Comparison of ENCODE assay signal across 11 mouse cellular contexts in genomic region chr5:25526926-25527325, GRCm38 (mm10). TPM values are rescaled to one million over a fixed set of nuclear protein-coding genes. Genes with fewer than 3 reads are reported as not detected.
DNase-seq lines count a peak whose midpoint lies in the region; ATAC-seq and TF ChIP-seq lines count a peak whose summit lies in the region.
"Had no signal": no experiment of that assay in that cellular context is flagged by ENCODE, and none has a peak within 500 bp of the region (broad histone marks: within the 10 kb centered on the region; RNA-seq: fewer than 3 reads in every experiment).

No protein-coding gene starts in this region.

- peaks cover 8% of the 10 kb centered on the region for H3K4me1 ChIP-seq in kidney, embryonic 15.5 days
- peaks cover 5% of the 10 kb centered on the region; the same call in 1 of the 2 replicates for H3K4me1 ChIP-seq in heart, embryonic 11.5 days (ENCODE audit: control insufficient read depth, insufficient read depth, low read length)
- 0 out of 2 replicates have a peak, but pooled peaks cover 2% of the 10 kb centered on the region for H3K4me1 ChIP-seq in forebrain, embryonic 11.5 days (replicated peaks; ENCODE audit: control insufficient read depth, insufficient read depth, low read length)
- 0 out of 2 replicates have a peak, but pooled peaks cover 5% of the 10 kb centered on the region for H3K4me1 ChIP-seq in hindbrain, postnatal 0 days (ENCODE audit: insufficient read depth, low read length)

- ATAC-seq in kidney, embryonic 15.5 days (replicated peaks; ENCODE audit: low FRiP score), result no peak
- ATAC-seq in heart, embryonic 11.5 days (replicated peaks; ENCODE audit: insufficient number of reproducible peaks, low FRiP score, low TSS enrichment), result no peak
- no peak for ATAC-seq in forebrain, embryonic 11.5 days (replicated peaks; ENCODE audit: low FRiP score)
- no peak for ATAC-seq in hindbrain, postnatal 0 days
- ATAC-seq: Patski had no signal

- TF ChIP-seq CTCF in hindbrain, postnatal 0 days (IDR thresholded peaks at IDR 0.05; ENCODE audit: low read depth), result no peak

- 45% methylated on average over 4 of the region's 4 CpGs for WGBS in kidney, embryonic 15.5 days
- 34% methylated on average over 4 of the region's 4 CpGs for WGBS in heart, embryonic 11.5 days (ENCODE audit: insufficient replicate concordance)
- 41% methylated on average over 4 of the region's 4 CpGs for WGBS in forebrain, embryonic 11.5 days
- 26% methylated on average over 4 of the region's 4 CpGs for WGBS in hindbrain, postnatal 0 days

- H3K4me2 ChIP-seq in kidney, embryonic 15.5 days, result no peak overlapping the region
- H3K4me2 ChIP-seq in heart, embryonic 11.5 days, result no peak overlapping the region
- H3K4me2 ChIP-seq in forebrain, embryonic 11.5 days (ENCODE audit: low read depth, low read length, severe bottlenecking), result no peak overlapping the region
- H3K4me2 ChIP-seq in hindbrain, postnatal 0 days (ENCODE audit: low read depth, low read length), result no peak overlapping the region
- H3K4me2 ChIP-seq: limb, embryonic 12.5 days had no signal

- no peak overlapping the region for H3K27ac ChIP-seq in kidney, embryonic 15.5 days
- no peak overlapping the region for H3K27ac ChIP-seq in heart, embryonic 11.5 days (ENCODE audit: low read depth, low read length)
- no peak overlapping the region for H3K27ac ChIP-seq in forebrain, embryonic 11.5 days (ENCODE audit: low read depth, low read length)
- no peak overlapping the region for H3K27ac ChIP-seq in hindbrain, postnatal 0 days
- H3K27ac ChIP-seq: limb, embryonic 12.5 days had no signal

- no peak overlapping the region for H3K9ac ChIP-seq in kidney, embryonic 15.5 days
- H3K9ac ChIP-seq in heart, embryonic 11.5 days (ENCODE audit: low read depth, low read length), result 0 out of 2 replicates have a peak overlapping the region, but pooled peaks have one; percentile 11
- no peak overlapping the region for H3K9ac ChIP-seq in forebrain, embryonic 11.5 days (ENCODE audit: low read length)
- H3K9ac ChIP-seq in hindbrain, postnatal 0 days (replicated peaks; ENCODE audit: low read length), result no peak overlapping the region
- H3K9ac ChIP-seq: limb, embryonic 12.5 days had no signal

- no peaks in the 10 kb centered on the region for H3K9me3 ChIP-seq in kidney, embryonic 15.5 days (replicated peaks)
- H3K9me3 ChIP-seq in heart, embryonic 11.5 days (replicated peaks; ENCODE audit: control insufficient read depth, low read length), result no peaks in the 10 kb centered on the region
- H3K9me3 ChIP-seq in forebrain, embryonic 11.5 days (ENCODE audit: control insufficient read depth, low read length), result no peaks in the 10 kb centered on the region
- H3K9me3 ChIP-seq in hindbrain, postnatal 0 days (ENCODE audit: low read length), result no peaks in the 10 kb centered on the region
- H3K9me3 ChIP-seq: limb, embryonic 12.5 days had no signal

- no peaks in the 10 kb centered on the region for H3K27me3 ChIP-seq in kidney, embryonic 15.5 days
- no peaks in the 10 kb centered on the region for H3K27me3 ChIP-seq in heart, embryonic 11.5 days (ENCODE audit: control insufficient read depth, insufficient read depth, low read length)
- H3K27me3 ChIP-seq in forebrain, embryonic 11.5 days (ENCODE audit: control insufficient read depth, insufficient read depth, low read length), result no peaks in the 10 kb centered on the region
- H3K27me3 ChIP-seq in hindbrain, postnatal 0 days (ENCODE audit: insufficient read depth, low read length), result no peaks in the 10 kb centered on the region
- H3K27me3 ChIP-seq: limb, embryonic 12.5 days; Patski had no signal

- no peak overlapping the region for H3K4me3 ChIP-seq in kidney, embryonic 15.5 days (replicated peaks)
- H3K4me3 ChIP-seq in heart, embryonic 11.5 days (ENCODE audit: low read depth, low read length), result no peak overlapping the region
- H3K4me3 ChIP-seq in forebrain, embryonic 11.5 days (ENCODE audit: low read depth, low read length), result no peak overlapping the region
- H3K4me3 ChIP-seq in hindbrain, postnatal 0 days (ENCODE audit: low read length), result no peak overlapping the region
- H3K4me3 ChIP-seq: limb, embryonic 12.5 days had no signal

- no peaks in the 10 kb centered on the region for H3K36me3 ChIP-seq in kidney, embryonic 15.5 days
- H3K36me3 ChIP-seq in heart, embryonic 11.5 days (ENCODE audit: control insufficient read depth, insufficient read depth, low read length), result no peaks in the 10 kb centered on the region
- H3K36me3 ChIP-seq in forebrain, embryonic 11.5 days (ENCODE audit: control insufficient read depth, insufficient read depth, low read length), result no peaks in the 10 kb centered on the region
- H3K36me3 ChIP-seq in hindbrain, postnatal 0 days (ENCODE audit: insufficient read depth, low read length), result no peaks in the 10 kb centered on the region
- H3K36me3 ChIP-seq: limb, embryonic 12.5 days had no signal

- peak; percentile 10 to 14 for DNase-seq in kidney, postnatal 4 days
- DNase-seq in 3T3-L1 (ENCODE audit: low read depth, low spot score), result peak; percentile 30
- DNase-seq in adrenal gland, postnatal 10 days, result peak; percentile 79
- DNase-seq in spleen, postnatal 36 days (ENCODE audit: low spot score in 2 of 2), result no peak
- DNase-seq in forebrain, embryonic 11.5 days (ENCODE audit: low spot score), result no peak
- DNase-seq in hindbrain, postnatal 0 days (ENCODE audit: low spot score), result no peak

RNA-seq across cellular contexts. Expression of gene Cct8l1, which starts 11.1 kb away (rescaled TPM):
- 0.10 TPM in 1 of 2 replicates, not detected in the other for polyA plus RNA-seq in kidney, embryonic 15.5 days (2015; fragmentation: Nextera tagmentation; extraction: Ambion mirVana)
- total RNA-seq in adrenal gland, postnatal 10 days (2021), result not detected
- polyA plus RNA-seq in heart, embryonic 11.5 days (2014; fragmentation: Nextera tagmentation; extraction: Ambion mirVana), result not detected in 2 replicates
- not detected in 2 replicates for polyA plus RNA-seq in forebrain, embryonic 11.5 days (2014; fragmentation: Nextera tagmentation; extraction: Ambion mirVana)
- total RNA-seq in hindbrain, postnatal 0 days (2014; rRNA removed), result not detected in 2 replicates
- polyA plus RNA-seq in hindbrain, postnatal 0 days (2015; fragmentation: Nextera tagmentation; extraction: Ambion mirVana), result not detected in 2 replicates
- polyA plus RNA-seq: heart, embryonic 14.5 days; limb, embryonic 12.5 days; Patski had no signal

RNA-seq across cellular contexts. Expression of gene Kmt2c, which starts 28.3 kb away (rescaled TPM):
- polyA plus RNA-seq in kidney, embryonic 15.5 days (2015; fragmentation: Nextera tagmentation; extraction: Ambion mirVana), result 12.7 and 12.9 TPM in 2 replicates
- total RNA-seq in adrenal gland, postnatal 10 days (2021), result 10 to 100 TPM; 40.3 to 58.9 TPM
- 9.8 and 12.9 TPM in 2 replicates for polyA plus RNA-seq in heart, embryonic 11.5 days (2014; fragmentation: Nextera tagmentation; extraction: Ambion mirVana)
- polyA plus RNA-seq in forebrain, embryonic 11.5 days (2014; fragmentation: Nextera tagmentation; extraction: Ambion mirVana), result 22.5 and 24.6 TPM in 2 replicates
- 40.2 and 46.5 TPM in 2 replicates for total RNA-seq in hindbrain, postnatal 0 days (2014; rRNA removed)
- polyA plus RNA-seq in hindbrain, postnatal 0 days (2015; fragmentation: Nextera tagmentation; extraction: Ambion mirVana), result 10.8 and 11.1 TPM in 2 replicates

Comparison
In these comparisons a context has a peak if more than half of its experiments do, and no peak if none do; other contexts are left out.
1. DNase-seq: peak in kidney, postnatal 4 days (2 of 2), 3T3-L1 (single experiment) and adrenal gland, postnatal 10 days (single experiment); none in spleen, postnatal 36 days (0 of 2), forebrain, embryonic 11.5 days (single experiment) and hindbrain, postnatal 0 days (single experiment).